Mouse (Mus musculus): ENCODE measurements around the gene Ankk1. TPM values are rescaled to one million over a fixed set of nuclear protein-coding genes. Genes with fewer than 3 reads are reported as not detected.

Ankk1 gene
- not detected in 2 replicates for polyA plus RNA-seq (2015; fragmentation: Nextera tagmentation; extraction: Ambion mirVana)

GRCm38 (mm10) chr9:49426921-49427320 lies at the start of gene Ankk1:
TSS of gene Ankk1 (minus strand) at chr9:49427021.
- WGBS, result 78% methylated on average over 7 of the region's 7 CpGs
- no peaks in the 10 kb centered on the region for H3K27me3 ChIP-seq

GRCm38 (mm10) chr9:49472126-49472525 lies 45.3 kb upstream of the Ankk1 start:
- Histone ChIP-seq H3K4me1 (no peaks in the 10 kb centered on the region), H3K4me2 (no peak overlapping the region), H3K27ac (no peak overlapping the region), H3K27me3 (no peaks in the 10 kb centered on the region), H3K9ac (no peak overlapping the region), H3K9me3 (replicated peaks) (no peaks in the 10 kb centered on the region), H3K4me3 (replicated peaks) (no peak overlapping the region), H3K36me3 (no peaks in the 10 kb centered on the region)
- WGBS, result 62% methylated on average over 11 of the region's 11 CpGs
- no peak for ATAC-seq (replicated peaks; ENCODE audit: low FRiP score)

More at GRCm38 (mm10) chr9:49426921-49427320, at the start of gene Ankk1:
- Histone ChIP-seq H3K27ac (no peak within 1 kb of the TSS), H3K4me3 (replicated peaks) (no peak within 1 kb of the TSS), H3K9me3 (replicated peaks) (no peaks in the 10 kb centered on the region), H3K9ac (no peak within 1 kb of the TSS), H3K4me2 (no peak within 1 kb of the TSS), H3K4me1 (no peaks in the 10 kb centered on the region), H3K36me3 (no peaks in the 10 kb centered on the region)
- no peak for ATAC-seq (replicated peaks; ENCODE audit: low FRiP score)

GRCm38 (mm10) chr9:49470946-49471345 lies 44.1 kb upstream of the Ankk1 start:
- WGBS, result 76% methylated on average over 6 of the region's 6 CpGs
- Histone ChIP-seq H3K4me3 (replicated peaks) (no peak overlapping the region), H3K9ac (no peak overlapping the region), H3K9me3 (replicated peaks) (no peaks in the 10 kb centered on the region), H3K36me3 (no peaks in the 10 kb centered on the region), H3K27me3 (no peaks in the 10 kb centered on the region), H3K4me1 (no peaks in the 10 kb centered on the region), H3K4me2 (no peak overlapping the region), H3K27ac (no peak overlapping the region)
- no peak for ATAC-seq (replicated peaks; ENCODE audit: low FRiP score)

- Histone ChIP-seq H3K36me3 (no peaks in the 10 kb centered on the region), H3K9me3 (replicated peaks) (no peaks in the 10 kb centered on the region), H3K4me1 (no peaks in the 10 kb centered on the region), H3K9ac (no peak overlapping the region), H3K4me2 (no peak overlapping the region), H3K27ac (no peak overlapping the region), H3K4me3 (replicated peaks) (no peak overlapping the region), H3K27me3 (no peaks in the 10 kb centered on the region)
- no peak for ATAC-seq (replicated peaks; ENCODE audit: low FRiP score)
- WGBS, result 91% methylated on average over 19 of the region's 19 CpGs
Observed at GRCm38 (mm10) chr9:49470006-49470405, 43.2 kb upstream of the Ankk1 start.

GRCm38 (mm10) chr9:49456136-49456535 lies 29.3 kb upstream of the Ankk1 start:
- no peak for ATAC-seq (replicated peaks; ENCODE audit: low FRiP score)

GRCm38 (mm10) chr9:49452396-49452795 lies 25.6 kb upstream of the Ankk1 start:
- Histone ChIP-seq H3K27me3 (no peaks in the 10 kb centered on the region), H3K4me1 (no peaks in the 10 kb centered on the region), H3K36me3 (no peaks in the 10 kb centered on the region), H3K9ac (no peak overlapping the region), H3K4me2 (no peak overlapping the region), H3K9me3 (replicated peaks) (no peaks in the 10 kb centered on the region), H3K27ac (no peak overlapping the region), H3K4me3 (replicated peaks) (no peak overlapping the region)
- no peak for ATAC-seq (replicated peaks; ENCODE audit: low FRiP score)
- WGBS, result 91% methylated on average over 1 of the region's 1 CpGs

More at GRCm38 (mm10) chr9:49456136-49456535, 29.3 kb upstream of the Ankk1 start:
- Histone ChIP-seq H3K9me3 (replicated peaks) (no peaks in the 10 kb centered on the region), H3K27me3 (no peaks in the 10 kb centered on the region), H3K4me2 (no peak overlapping the region), H3K4me1 (no peaks in the 10 kb centered on the region), H3K4me3 (replicated peaks) (no peak overlapping the region), H3K9ac (no peak overlapping the region), H3K27ac (no peak overlapping the region), H3K36me3 (no peaks in the 10 kb centered on the region)
- WGBS, result 92% methylated on average over 3 of the region's 3 CpGs

- Histone ChIP-seq H3K4me2 (no peak overlapping the region), H3K27me3 (no peaks in the 10 kb centered on the region), H3K4me3 (replicated peaks) (no peak overlapping the region), H3K4me1 (no peaks in the 10 kb centered on the region), H3K9me3 (replicated peaks) (no peaks in the 10 kb centered on the region), H3K27ac (no peak overlapping the region), H3K36me3 (no peaks in the 10 kb centered on the region), H3K9ac (no peak overlapping the region)
- WGBS, result 80% methylated on average over 3 of the region's 3 CpGs
- no peak for ATAC-seq (replicated peaks; ENCODE audit: low FRiP score)
Observed at GRCm38 (mm10) chr9:49450491-49450890, 23.7 kb upstream of the Ankk1 start.

GRCm38 (mm10) chr9:49442621-49443020 lies 15.8 kb upstream of the Ankk1 start:
- ATAC-seq (replicated peaks; ENCODE audit: low FRiP score), result no peak
- Histone ChIP-seq H3K9me3 (replicated peaks) (no peaks in the 10 kb centered on the region), H3K27ac (no peak overlapping the region), H3K27me3 (no peaks in the 10 kb centered on the region), H3K4me3 (replicated peaks) (no peak overlapping the region), H3K4me1 (no peaks in the 10 kb centered on the region), H3K36me3 (no peaks in the 10 kb centered on the region), H3K4me2 (no peak overlapping the region), H3K9ac (no peak overlapping the region)
- WGBS, result 86% methylated on average over 3 of the region's 3 CpGs

- 65% methylated on average over 5 of the region's 5 CpGs for WGBS
- no peaks in the 10 kb centered on the region for H3K27me3 ChIP-seq
- no peak overlapping the region for H3K27ac ChIP-seq
- H3K4me3 ChIP-seq (replicated peaks), result no peak overlapping the region
- no peaks in the 10 kb centered on the region for H3K36me3 ChIP-seq
- no peak overlapping the region for H3K9ac ChIP-seq
- no peak overlapping the region for H3K4me2 ChIP-seq
- no peaks in the 10 kb centered on the region for H3K4me1 ChIP-seq
- H3K9me3 ChIP-seq (replicated peaks), result no peaks in the 10 kb centered on the region
- ATAC-seq (replicated peaks; ENCODE audit: low FRiP score), result no peak
Observed at GRCm38 (mm10) chr9:49427478-49427877, 657 bp upstream of the Ankk1 start.

- H3K27me3 ChIP-seq, result no peaks in the 10 kb centered on the region
- no peaks in the 10 kb centered on the region for H3K9me3 ChIP-seq (replicated peaks)
- H3K27ac ChIP-seq, result no peak overlapping the region
- no peak for ATAC-seq (replicated peaks; ENCODE audit: low FRiP score)
- H3K4me3 ChIP-seq (replicated peaks), result no peak overlapping the region
- H3K4me2 ChIP-seq, result no peak overlapping the region
- no peaks in the 10 kb centered on the region for H3K4me1 ChIP-seq
- H3K9ac ChIP-seq, result no peak overlapping the region
- no peaks in the 10 kb centered on the region for H3K36me3 ChIP-seq
- WGBS, result 55% methylated on average over 1 of the region's 1 CpGs
Observed at GRCm38 (mm10) chr9:49425585-49425984, 1.2 kb downstream of the Ankk1 start.

GRCm38 (mm10) chr9:49423866-49424265 lies 3.0 kb downstream of the Ankk1 start:
- no peaks in the 10 kb centered on the region for H3K4me1 ChIP-seq
- no peak overlapping the region for H3K4me3 ChIP-seq (replicated peaks)
- H3K36me3 ChIP-seq, result no peaks in the 10 kb centered on the region
- H3K27ac ChIP-seq, result no peak overlapping the region
- no peak for ATAC-seq (replicated peaks; ENCODE audit: low FRiP score)
- WGBS, result 87% methylated on average over 5 of the region's 5 CpGs
- H3K4me2 ChIP-seq, result no peak overlapping the region
- no peaks in the 10 kb centered on the region for H3K27me3 ChIP-seq
- no peak overlapping the region for H3K9ac ChIP-seq
- H3K9me3 ChIP-seq (replicated peaks), result no peaks in the 10 kb centered on the region

- Histone ChIP-seq H3K36me3 (no peaks in the 10 kb centered on the region), H3K9ac (no peak overlapping the region), H3K4me2 (no peak overlapping the region), H3K4me1 (no peaks in the 10 kb centered on the region), H3K27me3 (no peaks in the 10 kb centered on the region), H3K27ac (no peak overlapping the region), H3K9me3 (replicated peaks) (no peaks in the 10 kb centered on the region), H3K4me3 (replicated peaks) (no peak overlapping the region)
- no peak for ATAC-seq (replicated peaks; ENCODE audit: low FRiP score)
- 88% methylated on average over 5 of the region's 5 CpGs for WGBS
Observed at GRCm38 (mm10) chr9:49410621-49411020, 16.2 kb downstream of the Ankk1 start.

GRCm38 (mm10) chr9:49407028-49407427 lies 19.8 kb downstream of the Ankk1 start:
- ATAC-seq (replicated peaks; ENCODE audit: low FRiP score), result no peak
- Histone ChIP-seq H3K4me3 (replicated peaks) (no peak overlapping the region), H3K27me3 (no peaks in the 10 kb centered on the region), H3K9me3 (replicated peaks) (no peaks in the 10 kb centered on the region), H3K27ac (no peak overlapping the region), H3K4me1 (no peaks in the 10 kb centered on the region), H3K36me3 (no peaks in the 10 kb centered on the region), H3K4me2 (no peak overlapping the region), H3K9ac (no peak overlapping the region)
- WGBS, result 89% methylated on average over 5 of the region's 5 CpGs
